Comparison of ENCODE assay signal across 23 mouse cellular contexts in genomic region chr3:103464729-103465128, GRCm38 (mm10).
A peak's percentile ranks its signal among the peaks of the same experiment; 100 is the strongest.
DNase-seq lines count a peak whose midpoint lies in the region; ATAC-seq and TF ChIP-seq lines count a peak whose summit lies in the region.
"Had no signal": no experiment of that assay in that cellular context is flagged by ENCODE, and none has a peak within 500 bp of the region (broad histone marks: within the 10 kb centered on the region; RNA-seq: fewer than 3 reads in every experiment).

No protein-coding gene starts in this region.

- DNase-seq in kidney, adult 9 months, result peak; percentile 4
- DNase-seq in kidney, postnatal 14 days, result no peak
- peak; percentile 37 for DNase-seq in lung, embryonic 14.5 days
- no peak for DNase-seq in lung, postnatal 10 days
- DNase-seq in adipocyte (ENCODE audit: low spot score), result peak; percentile 7
- no peak for DNase-seq in left cerebral cortex, postnatal 4 days
- DNase-seq: cerebellum, adult 2 months; cerebellum, postnatal 36 days; gastrocnemius, postnatal 14 days; heart, adult 2 months; heart, postnatal 4 days; layer of hippocampus, postnatal 36 days; right cerebral cortex, postnatal 14 days; spleen, adult 18-20 months had no signal

- H3K9ac ChIP-seq in lung, embryonic 14.5 days, result 0 out of 2 replicates have a peak overlapping the region, but pooled peaks have one; percentile 16
- no peak overlapping the region for H3K9ac ChIP-seq in liver, embryonic 16.5 days (ENCODE audit: low read depth, low read length)
- H3K9ac ChIP-seq: embryonic facial prominence, embryonic 12.5 days; forebrain, embryonic 13.5 days; heart, embryonic 15.5 days; limb, embryonic 15.5 days had no signal

- H3K27me3 ChIP-seq in lung, embryonic 14.5 days (ENCODE audit: insufficient read depth, low read length), result no peaks in the 10 kb centered on the region
- no peaks in the 10 kb centered on the region for H3K27me3 ChIP-seq in liver, embryonic 16.5 days (ENCODE audit: control insufficient read depth, insufficient read depth, low read depth, low read length)
- H3K27me3 ChIP-seq: embryonic facial prominence, embryonic 12.5 days; heart, embryonic 15.5 days; limb, embryonic 15.5 days had no signal

- 6% methylated on average over 4 of the region's 4 CpGs for WGBS in lung, embryonic 14.5 days
- 46% methylated on average over 4 of the region's 4 CpGs for WGBS in liver, embryonic 16.5 days (ENCODE audit: insufficient replicate concordance)

- no peak overlapping the region for H3K4me3 ChIP-seq in lung, embryonic 14.5 days (ENCODE audit: low read depth, low read length)
- no peak overlapping the region for H3K4me3 ChIP-seq in liver, embryonic 16.5 days (ENCODE audit: low read depth, low read length)
- H3K4me3 ChIP-seq: embryonic facial prominence, embryonic 12.5 days; erythroblast, embryonic 14.5 days; forebrain, embryonic 13.5 days; heart, adult 2 months; heart, embryonic 15.5 days; layer of hippocampus, adult 2 months; limb, embryonic 15.5 days had no signal

- H3K9me3 ChIP-seq in lung, embryonic 14.5 days (ENCODE audit: low read depth, low read length), result no peaks in the 10 kb centered on the region
- no peaks in the 10 kb centered on the region for H3K9me3 ChIP-seq in liver, embryonic 16.5 days (replicated peaks; ENCODE audit: control insufficient read depth, low read length)
- H3K9me3 ChIP-seq: embryonic facial prominence, embryonic 12.5 days; forebrain, embryonic 13.5 days; heart, embryonic 15.5 days; limb, embryonic 15.5 days had no signal

- intact Hi-C loops in left cerebral cortex, postnatal 4 days (cut with DNase I), result no loop called here

- no peak overlapping the region for H3K4me2 ChIP-seq in lung, embryonic 14.5 days
- H3K4me2 ChIP-seq in liver, embryonic 16.5 days (ENCODE audit: low read depth, low read length), result peak overlapping the region; percentile 27
- H3K4me2 ChIP-seq: embryonic facial prominence, embryonic 12.5 days; forebrain, embryonic 13.5 days; heart, embryonic 15.5 days; limb, embryonic 15.5 days had no signal

- TF ChIP-seq CTCF in lung, embryonic 14.5 days (IDR thresholded peaks at IDR 0.05; ENCODE audit: low read depth), result no peak

- peaks cover 19% of the 10 kb centered on the region for H3K4me1 ChIP-seq in lung, embryonic 14.5 days (ENCODE audit: insufficient read depth)
- no peaks in the 10 kb centered on the region; the same call in 1 of the 2 replicates for H3K4me1 ChIP-seq in liver, embryonic 16.5 days (ENCODE audit: control insufficient read depth, low read depth, low read length)
- H3K4me1 ChIP-seq: heart, embryonic 15.5 days had no signal

- H3K27ac ChIP-seq in lung, embryonic 14.5 days (ENCODE audit: low read depth), result no peak overlapping the region
- no peak overlapping the region for H3K27ac ChIP-seq in liver, embryonic 16.5 days (ENCODE audit: low read length)
- H3K27ac ChIP-seq: embryonic facial prominence, embryonic 12.5 days; forebrain, embryonic 13.5 days; heart, adult 2 months; heart, embryonic 15.5 days; hindbrain, postnatal 0 days; layer of hippocampus, adult 2 months; limb, embryonic 15.5 days had no signal

- peak; percentile 63 for ATAC-seq in lung, embryonic 14.5 days (ENCODE audit: insufficient read depth)
- ATAC-seq in liver, embryonic 16.5 days (ENCODE audit: low read depth), result peak; percentile 66
- ATAC-seq: hindbrain, postnatal 0 days; intestine, postnatal 0 days had no signal

- no peaks in the 10 kb centered on the region for H3K36me3 ChIP-seq in lung, embryonic 14.5 days (ENCODE audit: insufficient read depth)
- H3K36me3 ChIP-seq in liver, embryonic 16.5 days (ENCODE audit: control insufficient read depth, insufficient read depth), result no peaks in the 10 kb centered on the region
- H3K36me3 ChIP-seq: embryonic facial prominence, embryonic 12.5 days; heart, embryonic 15.5 days; limb, embryonic 15.5 days had no signal

Comparison
In these comparisons a context has a peak if more than half of its experiments do, and no peak if none do; other contexts are left out.
1. DNase-seq: peak in kidney, adult 9 months (single experiment), lung, embryonic 14.5 days (single experiment) and adipocyte (single experiment); none in kidney, postnatal 14 days (single experiment), lung, postnatal 10 days (single experiment) and left cerebral cortex, postnatal 4 days (single experiment).